Mouse (Mus musculus): ENCODE data around the gene Abhd17a. TPM values are rescaled to one million over a fixed set of nuclear protein-coding genes. Genes with fewer than 3 reads are reported as not detected.

The Abhd17a gene
- polyA plus RNA-seq (2015; fragmentation: Nextera tagmentation; extraction: Ambion mirVana): 50.8 and 62.8 TPM in 2 replicates

- Histone ChIP-seq H3K27me3 (no peaks in the 10 kb centered on the region), H3K4me2 (peak within 1 kb of the TSS; percentile 93), H3K36me3 (replicated peaks) (peaks cover 14% of the 10 kb centered on the region; the same call in 1 of the 2 replicates), H3K9ac (peak within 1 kb of the TSS; percentile 95), H3K9me3 (replicated peaks) (no peaks in the 10 kb centered on the region), H3K4me1 (replicated peaks) (peaks cover 57% of the 10 kb centered on the region), H3K4me3 (replicated peaks) (peak within 1 kb of the TSS; percentile 92), H3K27ac (replicated peaks) (peak within 1 kb of the TSS; percentile 78)
- ATAC-seq (ENCODE audit: insufficient read depth): peak; percentile 95
- WGBS (ENCODE audit: insufficient replicate concordance): under 1% methylated on average over 73 of the region's 73 CpGs
These were observed at the start of gene Abhd17a for GRCm38 (mm10) chr10:80589879-80590854. Gene Abhd17a, minus strand, starts transcription at chr10:80590341.

- no peak overlapping the region for H3K4me3 ChIP-seq (replicated peaks)
- H3K4me2 ChIP-seq: no peak overlapping the region
- 61% methylated on average over 6 of the region's 6 CpGs for WGBS (ENCODE audit: insufficient replicate concordance)
- no peaks in the 10 kb centered on the region for H3K9me3 ChIP-seq (replicated peaks)
- no peaks in the 10 kb centered on the region for H3K27me3 ChIP-seq
- H3K36me3 ChIP-seq (replicated peaks): peaks cover 66% of the 10 kb centered on the region
- 0 out of 2 replicates have a peak overlapping the region, but pooled peaks have one; percentile 29 for H3K27ac ChIP-seq (replicated peaks)
- H3K4me1 ChIP-seq (replicated peaks): peaks cover 20% of the 10 kb centered on the region
- H3K9ac ChIP-seq: no peak overlapping the region
- ATAC-seq (ENCODE audit: insufficient read depth): no peak
These were observed 45.2 kb upstream of the Abhd17a start for GRCm38 (mm10) chr10:80635345-80635744.

- H3K4me2 ChIP-seq: no peak overlapping the region
- no peak overlapping the region for H3K9ac ChIP-seq
- 68% methylated on average over 9 of the region's 9 CpGs for WGBS (ENCODE audit: insufficient replicate concordance)
- H3K9me3 ChIP-seq (replicated peaks): no peaks in the 10 kb centered on the region
- no peak for ATAC-seq (ENCODE audit: insufficient read depth)
- H3K36me3 ChIP-seq (replicated peaks): peaks cover 2% of the 10 kb centered on the region
- peaks cover 62% of the 10 kb centered on the region for H3K4me1 ChIP-seq (replicated peaks)
- H3K4me3 ChIP-seq (replicated peaks): no peak overlapping the region
- H3K27me3 ChIP-seq: no peaks in the 10 kb centered on the region
- H3K27ac ChIP-seq (replicated peaks): no peak overlapping the region
These were observed 38.8 kb upstream of the Abhd17a start for GRCm38 (mm10) chr10:80628925-80629324.

GRCm38 (mm10) chr10:80627685-80628084 is 37.5 kb upstream of the Abhd17a start:
- Histone ChIP-seq H3K9me3 (replicated peaks) (no peaks in the 10 kb centered on the region), H3K27me3 (no peaks in the 10 kb centered on the region), H3K4me1 (replicated peaks) (peaks cover 73% of the 10 kb centered on the region), H3K36me3 (replicated peaks) (no peaks in the 10 kb centered on the region; the same call in 1 of the 2 replicates), H3K27ac (replicated peaks) (0 out of 2 replicates have a peak overlapping the region, but pooled peaks have one; percentile 4), H3K9ac (no peak overlapping the region), H3K4me2 (no peak overlapping the region), H3K4me3 (replicated peaks) (no peak overlapping the region)
- 37% methylated on average over 2 of the region's 2 CpGs for WGBS (ENCODE audit: insufficient replicate concordance)
- ATAC-seq (ENCODE audit: insufficient read depth): no peak

DNA sequence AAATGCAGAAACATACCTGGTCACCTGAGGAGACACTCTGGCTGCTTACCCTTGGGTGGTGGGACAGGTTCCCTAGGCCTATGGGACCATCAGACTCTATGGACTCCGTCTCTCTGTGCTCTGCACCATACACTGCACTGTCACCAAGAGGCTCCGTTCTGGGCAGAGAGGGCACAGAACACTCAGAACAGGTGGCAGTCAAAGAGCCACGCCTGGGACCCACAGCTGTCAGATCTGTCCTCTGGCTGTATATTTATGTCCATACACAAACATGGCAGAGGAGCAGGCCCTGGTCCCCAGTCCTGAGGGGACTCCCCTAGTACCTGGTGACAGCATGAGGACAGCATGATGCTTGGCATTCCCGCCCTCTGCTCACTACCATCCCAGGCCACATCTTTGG is 35.6 kb upstream of the Abhd17a start:
- Histone ChIP-seq H3K4me2 (no peak overlapping the region), H3K9me3 (replicated peaks) (no peaks in the 10 kb centered on the region), H3K36me3 (replicated peaks) (no peaks in the 10 kb centered on the region; the same call in 1 of the 2 replicates), H3K9ac (no peak overlapping the region), H3K4me1 (replicated peaks) (peaks cover 72% of the 10 kb centered on the region), H3K27ac (replicated peaks) (0 out of 2 replicates have a peak overlapping the region, but pooled peaks have one; percentile 34), H3K27me3 (no peaks in the 10 kb centered on the region), H3K4me3 (replicated peaks) (no peak overlapping the region)
- 73% methylated on average over 4 of the region's 4 CpGs for WGBS (ENCODE audit: insufficient replicate concordance)
- no peak for ATAC-seq (ENCODE audit: insufficient read depth)

GRCm38 (mm10) chr10:80623457-80624191 is 33.5 kb upstream of the Abhd17a start:
- no peaks in the 10 kb centered on the region for H3K9me3 ChIP-seq (replicated peaks)
- no peak for ATAC-seq (ENCODE audit: insufficient read depth)
- H3K27me3 ChIP-seq: no peaks in the 10 kb centered on the region
- H3K9ac ChIP-seq: peak overlapping the region; percentile 88
- H3K4me3 ChIP-seq (replicated peaks): peak overlapping the region; percentile 89
- H3K36me3 ChIP-seq (replicated peaks): no peaks in the 10 kb centered on the region
- peak overlapping the region; percentile 97 for H3K4me2 ChIP-seq
- peaks cover 80% of the 10 kb centered on the region for H3K4me1 ChIP-seq (replicated peaks)
- peak overlapping the region; percentile 99 for H3K27ac ChIP-seq (replicated peaks)
- WGBS (ENCODE audit: insufficient replicate concordance): 13% methylated on average over 15 of the region's 15 CpGs

GRCm38 (mm10) chr10:80622661-80623456 is 32.7 kb upstream of the Abhd17a start, which contains the start of gene Csnk1g2:
Gene Csnk1g2, plus strand, starts transcription at chr10:80622838.
- Histone ChIP-seq H3K9me3 (replicated peaks) (no peaks in the 10 kb centered on the region), H3K4me2 (peak within 1 kb of the TSS; percentile 97), H3K9ac (peak within 1 kb of the TSS; percentile 88), H3K27me3 (no peaks in the 10 kb centered on the region), H3K36me3 (replicated peaks) (no peaks in the 10 kb centered on the region), H3K27ac (replicated peaks) (peak within 1 kb of the TSS; percentile 99), H3K4me3 (replicated peaks) (peak within 1 kb of the TSS; percentile 89), H3K4me1 (replicated peaks) (peaks cover 73% of the 10 kb centered on the region)
- under 1% methylated on average over 85 of the region's 85 CpGs for WGBS (ENCODE audit: insufficient replicate concordance)
- ATAC-seq (ENCODE audit: insufficient read depth): peak; percentile 3

GRCm38 (mm10) chr10:80621940-80622660 is 32.0 kb upstream of the Abhd17a start:
- WGBS (ENCODE audit: insufficient replicate concordance): under 1% methylated on average over 64 of the region's 64 CpGs
- Histone ChIP-seq H3K4me1 (replicated peaks) (peaks cover 71% of the 10 kb centered on the region), H3K9ac (peak overlapping the region; percentile 41), H3K27me3 (no peaks in the 10 kb centered on the region), H3K27ac (replicated peaks) (peak overlapping the region; percentile 99), H3K4me3 (replicated peaks) (peak overlapping the region; percentile 89), H3K36me3 (replicated peaks) (no peaks in the 10 kb centered on the region), H3K4me2 (peak overlapping the region; percentile 97), H3K9me3 (replicated peaks) (no peaks in the 10 kb centered on the region)
- ATAC-seq (ENCODE audit: insufficient read depth): peak; percentile 90

- H3K9me3 ChIP-seq (replicated peaks): no peaks in the 10 kb centered on the region
- H3K27ac ChIP-seq (replicated peaks): peak overlapping the region; percentile 99
- H3K36me3 ChIP-seq (replicated peaks): no peaks in the 10 kb centered on the region
- no peak for ATAC-seq (ENCODE audit: insufficient read depth)
- peak overlapping the region; percentile 41 for H3K9ac ChIP-seq
- WGBS (ENCODE audit: insufficient replicate concordance): 1% methylated on average over 9 of the region's 9 CpGs
- no peaks in the 10 kb centered on the region for H3K27me3 ChIP-seq
- peak overlapping the region; percentile 89 for H3K4me3 ChIP-seq (replicated peaks)
- peaks cover 73% of the 10 kb centered on the region for H3K4me1 ChIP-seq (replicated peaks)
- H3K4me2 ChIP-seq: peak overlapping the region; percentile 97
These were observed 31.5 kb upstream of the Abhd17a start for GRCm38 (mm10) chr10:80621690-80621939.
